Mouse (Mus musculus) liver, adult 2 months (tissue): ENCODE measurements at regions not wholly inside any gene's neighbourhood (a gene's known extent, or its start where the extent isn't known, plus 50 kb on each side); places are given as distances from the start of the nearest gene placed in this dataset.

Experiments used
- CTCF ChIP-seq: fragments of 200-500 bp; IDR thresholded peaks from 2 replicates; pipeline ENCODE4 v1.5.1; 2011; ENCODE audit warnings: low read depth, low read length, control low read depth
- POLR2A ChIP-seq: fragments of 200-500 bp; IDR thresholded peaks from 2 replicates; pipeline ENCODE4 v1.6.1; 2011; ENCODE audit warnings: low read length, control low read depth; ENCODE audit not compliant: insufficient read depth; ENCODE audit errors: extremely low read depth

GRCm38 (mm10) chr3:154467581-154468374, 128.7 kb upstream of the Cryz start:
- TF ChIP-seq CTCF (no peak), POLR2A (no peak)
